Mouse (Mus musculus) left cerebral cortex, adult 2 months (tissue): ENCODE results near the gene Selenot. TPM values are rescaled to one million over a fixed set of nuclear protein-coding genes. Genes with fewer than 3 reads are reported as not detected.
"Not testable (repeated sequence)": the region's sequence is repeated elsewhere in the genome, so short reads cannot be mapped to it uniquely, and the experiment has no call there.

Source experiments
- DNase-seq, 2 experiments: peaks; one replicate each; pipeline ENCODE4 v3.0.0; 2021 to 2022; ENCODE audit warnings: low spot score in 2 of 2, mixed read lengths in 1 of 2; ENCODE audit errors: extremely low spot score in 1 of 2
- H3K27ac ChIP-seq: fragments of 200-600 bp; 2 replicates; pipeline ENCODE4 v1.8.1; 2022
- H3K4me3 ChIP-seq: fragments of 200-600 bp; 2 replicates; pipeline ENCODE4 v1.8.1; 2022
- CTCF ChIP-seq: fragments of 200-600 bp; IDR thresholded peaks from 2 replicates; pipeline ENCODE4 v1.8.1; 2022; ENCODE audit warnings: antibody characterized with exemption, mild to moderate bottlenecking, moderate library complexity
- intact Hi-C: fragments of 180-260 bp; cut with DNase I; formaldehyde crosslinking; loops from one replicate; pipeline ENCODE4 v1.15.1; 2025
- total RNA-seq, 2 experiments: library from RNA; stranded (reverse); gene quantifications; 2 replicates each; pipeline ENCODE4 v1.2.3; 2021

Gene Selenot
- total RNA-seq, 2 experiments from 2014 or later = 140 to 144 TPM

GRCm38 (mm10) chr3:58582788-58583426, 6.5 kb downstream of the Selenot start:
- intact Hi-C loops = no loop called here
- no peak overlapping the region for H3K4me3 ChIP-seq
- no peak for TF ChIP-seq CTCF
- H3K27ac ChIP-seq = no peak overlapping the region
- no peak for DNase-seq

GRCm38 (mm10) chr3:58590544-58590943, 14.1 kb downstream of the Selenot start:
- DNase-seq, H3K4me3 ChIP-seq, H3K27ac ChIP-seq, intact Hi-C loops: not testable (repeated sequence)

GRCm38 (mm10) chr3:58592666-58593065, 16.2 kb downstream of the Selenot start:
- DNase-seq, H3K27ac ChIP-seq, intact Hi-C loops, H3K4me3 ChIP-seq: not testable (repeated sequence)

- Histone ChIP-seq H3K4me3 (no peak overlapping the region), H3K27ac (no peak overlapping the region)
- no peak for DNase-seq
- intact Hi-C loops = no loop called here
- no peak for TF ChIP-seq CTCF
Observed at GRCm38 (mm10) chr3:58593623-58594022, 17.2 kb downstream of the Selenot start.

GRCm38 (mm10) chr3:58608506-58608905, 32.1 kb downstream of the Selenot start:
- intact Hi-C loops = no loop called here
- DNase-seq = no peak
- no peak overlapping the region for H3K27ac ChIP-seq
- H3K4me3 ChIP-seq = no peak overlapping the region
- TF ChIP-seq CTCF = no peak

GRCm38 (mm10) chr3:58609985-58610384, 33.5 kb downstream of the Selenot start:
- H3K27ac ChIP-seq = no peak overlapping the region
- no peak for DNase-seq
- H3K4me3 ChIP-seq = no peak overlapping the region
- no peak for TF ChIP-seq CTCF
- intact Hi-C loops = no loop called here

GRCm38 (mm10) chr3:58621066-58621465, 44.6 kb downstream of the Selenot start:
- no peak for TF ChIP-seq CTCF
- H3K27ac ChIP-seq = no peak overlapping the region
- no peak for DNase-seq
- intact Hi-C loops = no loop called here
- no peak overlapping the region for H3K4me3 ChIP-seq

- DNase-seq = no peak
- TF ChIP-seq CTCF = no peak
- intact Hi-C loops = no loop called here
Observed at GRCm38 (mm10) chr3:58622665-58623394, 46.4 kb downstream of the Selenot start.

GRCm38 (mm10) chr3:58624981-58625380, 48.5 kb downstream of the Selenot start:
- DNase-seq = no peak
- intact Hi-C loops = no loop called here
- Histone ChIP-seq H3K4me3 (no peak overlapping the region), H3K27ac (no peak overlapping the region)
- TF ChIP-seq CTCF = no peak

More at GRCm38 (mm10) chr3:58622665-58623394, 46.4 kb downstream of the Selenot start:
- Histone ChIP-seq H3K27ac (no peak overlapping the region), H3K4me3 (no peak overlapping the region)

- intact Hi-C loops = no loop called here
- Histone ChIP-seq H3K27ac (no peak overlapping the region), H3K4me3 (no peak overlapping the region)
- TF ChIP-seq CTCF = no peak
- DNase-seq = no peak
Observed at GRCm38 (mm10) chr3:58631693-58632092, 55.3 kb downstream of the Selenot start.

- peak within 1 kb of the TSS; percentile 2; the same call in 1 of the 2 replicates for H3K27ac ChIP-seq
- peak within 1 kb of the TSS; percentile 65 for H3K4me3 ChIP-seq
- no peak for TF ChIP-seq CTCF
- DNase-seq = peak; percentile 14 to 30
- intact Hi-C loops = no loop called here
Observed at GRCm38 (mm10) chr3:58636406-58637295, 60.2 kb downstream of the Selenot start, which contains the start of gene Erich6. Erich6 (minus strand) TSS chr3:58637207.

Other genes starting within 250 kb of the Selenot start
- 10 to 100 TPM; 36.9 to 40.7 TPM for gene Tsc22d2, start 161.9 kb upstream of the Selenot start, total RNA-seq
- gene Eif2a, start 50.8 kb upstream of the Selenot start, total RNA-seq = 10 to 100 TPM; 40.5 to 43.3 TPM
- gene Serp1, start 50.7 kb upstream of the Selenot start, total RNA-seq = 10 to 100 TPM; 20.0 to 21.0 TPM
- 1 to 10 TPM; 1.4 to 1.7 TPM for gene Erich6, start 60.6 kb downstream of the Selenot start, total RNA-seq
- gene Siah2, start 115.8 kb downstream of the Selenot start, total RNA-seq = 10 to 100 TPM; 17.2 to 22.0 TPM
- 1 to 10 TPM; 2.6 to 2.8 TPM for gene Mindy4b-ps, start 245.7 kb downstream of the Selenot start, total RNA-seq